Mouse (Mus musculus): ENCODE measurements at regions not wholly inside any gene's neighbourhood (a gene's known extent, or its start where the extent isn't known, plus 50 kb on each side); places are given as distances from the start of the nearest gene placed in this dataset.
A peak's percentile ranks its signal among the peaks of the same experiment; 100 is the strongest.

- DNase-seq (ENCODE audit: low spot score in 2 of 2), result no peak
Observed at GRCm38 (mm10) chr10:10628236-10628717, 52.9 kb upstream of the Gm10944 start.

GRCm38 (mm10) chr10:10614976-10615762, 57.1 kb upstream of the Rab32 start:
- DNase-seq (ENCODE audit: low spot score in 2 of 2), result peak in 1 of 2 experiments; percentile 14

DNA sequence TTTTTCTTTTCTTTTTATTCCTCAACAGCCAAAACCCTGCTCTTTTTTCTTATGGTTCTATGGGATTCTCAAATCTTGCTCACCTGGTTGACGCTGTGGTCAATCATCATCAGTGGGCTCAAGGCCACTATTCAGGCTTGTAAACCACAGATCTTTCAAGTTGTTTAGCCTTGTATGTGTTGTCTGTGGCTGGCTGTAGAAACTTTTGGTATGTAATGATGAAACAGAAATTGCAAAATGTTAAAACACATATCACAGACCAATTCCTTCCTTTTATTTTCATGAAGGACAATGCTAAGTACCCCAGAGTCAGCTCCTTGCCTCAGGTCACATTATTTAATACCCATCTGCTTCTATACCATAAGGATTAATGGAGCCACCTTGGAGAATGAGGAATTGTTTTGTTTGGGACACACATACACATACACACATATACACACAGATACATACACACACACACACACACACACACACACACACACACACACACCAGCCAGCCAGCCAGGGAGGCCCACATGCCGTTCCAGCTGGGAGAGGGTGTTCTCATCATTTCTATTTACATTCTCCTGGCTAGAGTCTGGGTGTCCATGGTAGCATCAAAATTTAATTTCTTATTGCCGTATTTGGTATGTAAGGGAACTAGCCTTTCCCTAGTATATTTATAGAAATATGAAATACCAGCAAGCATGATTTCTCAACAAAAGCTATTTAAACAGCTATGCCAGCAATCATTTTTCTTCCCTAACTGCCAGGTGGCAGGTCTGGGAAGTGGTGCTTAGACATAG, 52.7 kb upstream of the Rab32 start:
- peak in 1 of 2 experiments; percentile 6 for DNase-seq (ENCODE audit: low spot score in 2 of 2)

DNA sequence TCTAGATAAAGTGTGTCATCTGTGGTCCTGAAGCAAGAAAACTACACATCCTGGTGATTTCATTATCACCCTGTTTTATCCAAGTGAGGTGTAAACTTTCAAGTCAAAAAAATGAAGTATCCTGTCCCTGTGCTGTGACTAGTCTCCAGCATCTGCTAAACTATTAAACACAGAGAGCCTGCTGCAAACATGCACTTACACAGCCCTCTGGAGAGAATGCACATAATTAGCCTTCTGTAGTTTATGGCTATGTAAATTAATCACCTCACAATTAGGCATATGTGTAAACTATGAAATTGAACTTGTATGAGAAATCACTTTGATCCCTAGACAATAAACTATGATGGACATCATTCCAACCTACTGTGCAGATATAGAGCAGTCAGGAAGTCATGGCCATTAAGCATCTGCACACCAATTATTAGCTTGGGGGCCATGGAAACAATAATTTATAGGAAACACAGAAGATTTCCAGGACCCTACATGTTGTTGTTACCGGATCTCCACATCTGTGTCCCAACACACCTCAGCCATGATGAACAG, 50.6 kb upstream of the Rab32 start:
- no peak for DNase-seq (ENCODE audit: low spot score in 2 of 2)

Measured in left cerebral cortex, adult 18-20 months (tissue).